Mouse (Mus musculus): ENCODE results near the gene Atp11a.
A peak's percentile ranks its signal among the peaks of the same experiment; 100 is the strongest.

Atp11a gene

GRCm38 (mm10) chr8:12915187-12916006 lies 158.6 kb downstream of the Atp11a start:
- peak; percentile 71 for DNase-seq

- DNase-seq: no peak
Measured at GRCm38 (mm10) chr8:12916156-12916900, 159.5 kb downstream of the Atp11a start.

- DNase-seq: peak; percentile 28
Measured at GRCm38 (mm10) chr8:12917029-12917428, 160.2 kb downstream of the Atp11a start.

DNA sequence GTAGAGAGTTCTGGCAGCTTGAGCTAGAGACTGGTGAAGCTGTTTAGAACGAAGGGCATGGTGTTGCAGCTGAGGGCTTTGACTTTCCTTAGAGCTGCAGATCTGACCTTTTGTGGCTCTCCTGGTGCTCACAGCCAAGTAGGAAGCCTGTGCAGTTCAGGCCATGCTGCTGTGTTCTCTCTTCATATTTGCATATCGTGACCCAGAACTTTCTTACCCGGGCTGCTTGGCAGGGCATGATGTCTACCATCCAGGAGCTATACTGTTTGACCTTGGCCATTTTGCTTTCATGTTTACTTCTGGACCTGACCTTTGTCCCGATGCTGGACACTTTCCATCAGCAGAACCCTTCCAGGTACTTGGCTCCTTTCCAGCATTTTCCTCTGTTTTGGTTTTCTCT lies 161.0 kb downstream of the Atp11a start:
- no peak for DNase-seq
